Mouse (Mus musculus) stomach, embryonic 14.5 days (tissue): ENCODE results near the gene Bbs9. TPM values are rescaled to one million over a fixed set of nuclear protein-coding genes. Genes with fewer than 3 reads are reported as not detected.

ENCODE experiments used
- ATAC-seq: fragments of 200-750 bp; cut with Nextera tagmentation; 2 replicates; pipeline ENCODE4 v1.8.0; 2017; ENCODE audit warnings: low read depth, moderate TSS enrichment; ENCODE audit not compliant: insufficient number of reproducible peaks, insufficient read depth, low FRiP score
- H3K27ac ChIP-seq: fragments of 300-500 bp; sonication (generic); 2 replicates; pipeline ENCODE4 v1.5.1; 2014; ENCODE audit warnings: mild to moderate bottlenecking, low read length, moderate library complexity, mixed read lengths
- H3K27me3 ChIP-seq: fragments of 300-500 bp; sonication (generic); 2 replicates; pipeline ENCODE4 v1.6.1; 2014; ENCODE audit warnings: low read length, control low read depth, mixed read lengths; ENCODE audit not compliant: control insufficient read depth, insufficient read depth
- H3K36me3 ChIP-seq: fragments of 300-500 bp; sonication (generic); 2 replicates; pipeline ENCODE4 v1.6.1; 2014; ENCODE audit warnings: mild to moderate bottlenecking, control low read depth, low read length, moderate library complexity, mixed read lengths; ENCODE audit not compliant: control insufficient read depth, insufficient read depth
- H3K4me1 ChIP-seq: fragments of 300-500 bp; sonication (generic); 2 replicates; pipeline ENCODE4 v1.6.1; 2014; ENCODE audit warnings: low read length, control low read depth, mixed read lengths; ENCODE audit not compliant: control insufficient read depth, insufficient read depth
- H3K4me2 ChIP-seq: fragments of 300-500 bp; sonication (generic); replicated peaks from 2 replicates; pipeline ENCODE4 v1.6.1; 2014; ENCODE audit warnings: low read depth, low read length, control low read depth
- H3K4me3 ChIP-seq: fragments of 300-500 bp; sonication (generic); 2 replicates; pipeline ENCODE4 v1.5.1; 2014; ENCODE audit warnings: low read depth, low read length, control low read depth
- H3K9ac ChIP-seq: fragments of 300-500 bp; sonication (generic); replicated peaks from 2 replicates; pipeline ENCODE4 v1.6.1; 2014; ENCODE audit warnings: low read depth, mild to moderate bottlenecking, control low read depth, low read length, moderate library complexity, mixed read lengths
- H3K9me3 ChIP-seq: fragments of 300-500 bp; sonication (generic); 2 replicates; pipeline ENCODE4 v1.6.1; 2016; ENCODE audit warnings: low read depth, low read length, control low read depth; ENCODE audit not compliant: control insufficient read depth
- WGBS: fragments of 180-500 bp; shearing (Covaris S2); extraction: QIAGEN DNeasy Blood & Tissue Kit; methylation state at CpG from one replicate; pipeline ENCODE4 v1.1.7; 2014; 5-methylcytosine and 5-hydroxymethylcytosine counted together
- polyA plus RNA-seq: library from polyadenylated mRNA; unstranded; fragments of >200 nt; fragmentation: Nextera tagmentation; extraction: Ambion mirVana; gene quantifications from 2 replicates; pipeline ENCODE4 v1.2.1, GENCODE M21; 2014

Gene Bbs9
- polyA plus RNA-seq, 1 experiment from 2014 or later, result 16.0 TPM

DNA sequence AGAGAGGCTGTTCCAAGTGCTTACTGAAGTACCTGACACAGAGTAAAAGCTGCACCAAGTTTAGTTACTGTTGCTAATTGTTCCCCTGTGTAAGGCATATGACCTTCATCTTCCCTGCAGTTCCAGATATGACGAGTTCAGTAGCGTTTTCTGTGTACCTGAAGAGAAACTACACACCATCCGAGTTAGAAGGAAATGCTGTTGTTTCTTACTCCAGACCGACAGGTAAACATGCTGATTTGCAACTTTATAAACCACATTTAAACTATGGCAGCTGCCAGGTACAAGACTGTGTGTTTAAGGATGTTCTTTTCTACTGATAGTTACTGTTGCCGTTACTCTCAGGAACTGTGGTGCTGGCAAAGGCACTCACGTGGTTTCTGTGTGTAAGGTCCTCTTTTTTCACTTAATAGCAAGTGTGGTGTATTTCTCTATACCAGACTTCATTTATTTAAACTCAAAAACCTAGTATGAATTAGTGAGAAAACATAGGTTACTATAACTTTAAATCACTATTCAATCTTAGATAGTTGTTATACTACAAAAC, 170.4 kb downstream of the Bbs9 start:
- H3K4me3 ChIP-seq, result no peak overlapping the region
- H3K9ac ChIP-seq, result no peak overlapping the region
- H3K4me2 ChIP-seq, result no peak overlapping the region
- H3K27ac ChIP-seq, result no peak overlapping the region
- WGBS, result 81% methylated on average over 6 of the region's 6 CpGs
- no peak for ATAC-seq
- H3K27me3 ChIP-seq, result no peaks in the 10 kb centered on the region
- no peaks in the 10 kb centered on the region for H3K36me3 ChIP-seq
- H3K4me1 ChIP-seq, result no peaks in the 10 kb centered on the region
- H3K9me3 ChIP-seq, result no peaks in the 10 kb centered on the region

DNA sequence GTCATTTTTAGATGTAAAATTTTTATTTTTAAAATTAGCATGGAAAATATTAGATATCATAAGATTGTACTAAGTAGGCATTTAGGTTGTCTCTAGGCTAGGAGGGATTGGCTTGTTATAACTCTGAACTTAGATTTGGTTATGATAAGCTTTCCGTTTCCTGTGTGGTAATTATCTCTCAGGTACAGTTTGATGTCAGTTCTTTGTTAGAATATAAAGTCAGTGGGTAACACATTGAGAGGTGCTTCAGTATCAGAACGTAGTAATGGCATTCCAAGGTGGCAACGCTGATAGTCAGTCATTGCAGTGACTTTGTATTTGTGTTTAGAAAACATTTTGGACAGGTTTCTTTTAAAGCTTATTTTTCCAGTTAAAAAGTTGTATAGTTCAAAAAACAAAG, 170.9 kb downstream of the Bbs9 start:
- Histone ChIP-seq H3K27ac (no peak overlapping the region), H3K36me3 (no peaks in the 10 kb centered on the region), H3K4me2 (no peak overlapping the region), H3K9me3 (no peaks in the 10 kb centered on the region), H3K9ac (no peak overlapping the region), H3K27me3 (no peaks in the 10 kb centered on the region), H3K4me3 (no peak overlapping the region), H3K4me1 (no peaks in the 10 kb centered on the region)
- no peak for ATAC-seq
- 78% methylated on average over 3 of the region's 3 CpGs for WGBS

DNA sequence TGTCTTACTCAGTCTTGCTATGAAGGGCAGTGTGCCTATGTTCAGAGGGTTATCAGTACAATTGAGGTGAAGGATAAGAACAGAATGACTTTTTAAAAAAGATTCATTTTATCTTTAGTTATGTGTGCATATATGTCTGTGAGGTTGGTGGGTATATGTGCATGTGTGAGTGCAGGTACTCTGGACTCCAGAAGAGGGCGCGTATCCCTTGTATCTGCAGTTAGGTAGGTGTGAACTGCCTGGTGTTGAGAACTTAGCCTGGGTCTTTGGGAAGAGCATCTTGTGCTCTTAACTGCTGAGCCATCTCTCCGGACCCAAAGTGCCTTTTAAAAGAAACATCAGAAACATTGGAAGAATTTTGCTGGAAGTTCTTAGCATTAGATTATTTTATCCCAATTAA, 172.6 kb downstream of the Bbs9 start:
- Histone ChIP-seq H3K36me3 (no peaks in the 10 kb centered on the region), H3K4me1 (no peaks in the 10 kb centered on the region), H3K9me3 (no peaks in the 10 kb centered on the region), H3K27ac (no peak overlapping the region), H3K9ac (no peak overlapping the region), H3K4me3 (no peak overlapping the region), H3K4me2 (no peak overlapping the region), H3K27me3 (no peaks in the 10 kb centered on the region)
- no peak for ATAC-seq
- WGBS, result 97% methylated on average over 3 of the region's 3 CpGs

DNA sequence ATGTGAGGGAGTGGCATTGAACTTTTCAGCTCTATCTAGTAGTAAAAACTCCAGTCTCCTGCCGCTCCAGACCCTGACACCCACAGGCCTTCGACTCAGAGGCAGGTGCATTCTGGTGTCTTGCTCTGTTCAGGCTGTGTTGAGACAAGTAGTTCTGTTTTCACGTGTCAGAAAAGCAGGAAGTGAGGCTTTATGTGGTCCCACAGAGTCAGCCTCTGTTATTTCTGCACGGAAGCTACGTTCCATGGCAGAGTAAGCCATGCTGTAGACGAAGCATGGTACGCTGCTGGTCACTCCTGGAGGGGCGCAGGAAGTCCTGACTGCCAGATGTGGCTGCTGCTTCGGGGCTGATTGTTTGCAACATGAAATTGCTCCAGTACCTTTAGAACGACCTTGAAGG, 174.1 kb downstream of the Bbs9 start:
- Histone ChIP-seq H3K4me3 (no peak overlapping the region), H3K9me3 (no peaks in the 10 kb centered on the region), H3K9ac (no peak overlapping the region), H3K27ac (no peak overlapping the region), H3K4me2 (no peak overlapping the region), H3K27me3 (no peaks in the 10 kb centered on the region), H3K4me1 (no peaks in the 10 kb centered on the region), H3K36me3 (no peaks in the 10 kb centered on the region)
- WGBS, result 76% methylated on average over 10 of the region's 10 CpGs
- ATAC-seq, result no peak

DNA sequence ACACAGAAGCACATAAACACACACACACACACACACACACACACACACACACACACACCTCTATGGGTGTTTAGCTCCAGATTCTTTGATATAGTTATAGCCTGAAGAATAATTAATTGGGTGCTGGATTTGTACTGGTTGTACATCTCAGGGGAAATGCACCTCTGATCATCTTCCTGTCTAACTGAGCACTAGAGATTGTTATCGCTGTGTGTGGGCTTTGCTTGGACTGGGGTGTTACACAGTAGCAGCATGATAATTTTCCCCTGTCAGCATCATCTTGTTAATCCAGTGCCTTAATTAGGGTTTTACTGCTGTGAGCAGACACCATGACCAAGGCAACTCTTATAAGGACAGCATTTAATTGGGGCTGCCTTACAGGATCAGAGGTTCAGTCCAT, 175.3 kb downstream of the Bbs9 start:
- H3K4me2 ChIP-seq, result no peak overlapping the region
- no peaks in the 10 kb centered on the region for H3K36me3 ChIP-seq
- no peak overlapping the region for H3K27ac ChIP-seq
- WGBS, result 97% methylated on average over 1 of the region's 1 CpGs
- no peaks in the 10 kb centered on the region for H3K4me1 ChIP-seq
- H3K4me3 ChIP-seq, result no peak overlapping the region
- no peaks in the 10 kb centered on the region for H3K9me3 ChIP-seq
- no peak for ATAC-seq
- no peak overlapping the region for H3K9ac ChIP-seq
- no peaks in the 10 kb centered on the region for H3K27me3 ChIP-seq

DNA sequence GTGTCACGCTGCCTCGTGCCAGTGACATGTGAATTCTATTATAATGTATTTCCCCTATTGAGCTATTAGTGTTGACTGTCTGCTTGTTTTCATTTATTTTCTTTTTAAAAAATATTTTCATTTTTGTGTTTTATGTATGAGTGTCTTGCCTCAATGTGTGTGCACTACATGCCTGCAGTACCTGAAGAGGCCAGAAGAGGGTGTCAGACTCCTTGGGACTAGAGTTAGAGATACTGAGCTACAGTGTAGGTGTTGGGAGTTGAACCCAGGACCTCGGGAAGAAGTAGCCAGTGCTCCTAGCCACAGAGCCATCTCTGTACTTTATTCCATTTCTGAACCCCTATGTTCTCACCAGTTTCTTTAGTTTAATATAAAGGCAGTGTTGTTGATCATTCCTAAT, 176.1 kb downstream of the Bbs9 start:
- Histone ChIP-seq H3K4me3 (no peak overlapping the region), H3K27ac (no peak overlapping the region), H3K4me1 (no peaks in the 10 kb centered on the region), H3K9me3 (no peaks in the 10 kb centered on the region), H3K27me3 (no peaks in the 10 kb centered on the region), H3K9ac (no peak overlapping the region), H3K36me3 (no peaks in the 10 kb centered on the region), H3K4me2 (no peak overlapping the region)
- ATAC-seq, result no peak
- WGBS, result 92% methylated on average over 3 of the region's 3 CpGs

DNA sequence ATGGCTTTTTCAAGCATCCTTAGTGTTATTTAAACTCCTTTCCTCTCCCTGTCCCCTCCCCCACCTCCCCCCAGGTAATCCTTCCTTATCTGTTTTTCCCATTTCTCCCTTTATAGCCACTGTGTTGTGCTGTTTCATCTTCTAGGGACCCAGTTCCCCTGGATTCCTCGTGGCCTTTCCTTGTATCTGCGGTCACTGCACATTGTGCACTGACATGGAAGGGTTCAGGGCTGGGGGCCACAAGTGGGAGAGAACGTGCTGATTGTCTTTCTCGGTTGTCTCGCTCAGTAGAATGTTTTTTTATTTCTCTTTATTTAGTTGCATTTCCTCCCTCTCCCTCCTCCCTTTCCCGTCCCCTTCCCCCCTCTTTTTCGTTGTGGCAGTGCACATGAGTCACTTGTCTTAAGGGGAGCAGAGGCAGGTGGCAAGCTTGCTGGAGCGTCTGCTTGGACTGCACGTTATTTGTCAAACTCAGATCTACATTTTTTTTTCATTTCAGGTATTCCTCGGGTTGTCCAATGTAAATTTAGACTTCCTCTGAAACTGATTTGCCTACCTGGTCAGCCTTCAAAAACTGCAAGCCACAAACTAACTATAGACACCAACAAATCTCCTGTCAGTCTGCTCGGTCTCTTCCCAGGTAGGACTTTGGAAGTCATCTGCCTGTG, 179.3 kb downstream of the Bbs9 start:
- no peaks in the 10 kb centered on the region for H3K36me3 ChIP-seq
- no peaks in the 10 kb centered on the region for H3K4me1 ChIP-seq
- no peak overlapping the region for H3K27ac ChIP-seq
- no peak for ATAC-seq
- H3K9me3 ChIP-seq, result no peaks in the 10 kb centered on the region
- H3K4me2 ChIP-seq, result no peak overlapping the region
- WGBS, result 72% methylated on average over 11 of the region's 11 CpGs
- no peak overlapping the region for H3K4me3 ChIP-seq
- no peak overlapping the region for H3K9ac ChIP-seq
- H3K27me3 ChIP-seq, result no peaks in the 10 kb centered on the region

DNA sequence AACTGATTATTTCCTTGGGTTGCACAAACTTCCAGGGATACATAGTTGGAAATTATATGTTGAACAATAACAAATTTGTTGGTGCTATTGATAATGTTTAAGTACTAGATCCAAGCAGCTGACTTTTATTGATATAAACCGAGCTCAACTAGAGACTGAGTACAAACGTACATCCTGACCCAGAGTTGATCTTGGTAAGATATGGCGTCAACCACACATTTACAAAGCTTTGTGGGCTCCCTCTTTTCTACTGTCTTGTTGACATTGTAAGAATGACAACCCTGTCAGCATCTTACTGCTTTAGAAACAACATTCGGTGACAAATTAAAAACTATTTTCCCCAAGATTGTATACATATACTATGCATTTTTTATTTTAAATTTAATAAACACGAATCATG, 181.7 kb downstream of the Bbs9 start:
- H3K36me3 ChIP-seq, result no peaks in the 10 kb centered on the region
- H3K4me3 ChIP-seq, result no peak overlapping the region
- H3K9me3 ChIP-seq, result no peaks in the 10 kb centered on the region
- H3K4me1 ChIP-seq, result no peaks in the 10 kb centered on the region
- H3K27me3 ChIP-seq, result no peaks in the 10 kb centered on the region
- no peak overlapping the region for H3K4me2 ChIP-seq
- H3K9ac ChIP-seq, result no peak overlapping the region
- H3K27ac ChIP-seq, result no peak overlapping the region
- 79% methylated on average over 5 of the region's 5 CpGs for WGBS
- ATAC-seq, result no peak

DNA sequence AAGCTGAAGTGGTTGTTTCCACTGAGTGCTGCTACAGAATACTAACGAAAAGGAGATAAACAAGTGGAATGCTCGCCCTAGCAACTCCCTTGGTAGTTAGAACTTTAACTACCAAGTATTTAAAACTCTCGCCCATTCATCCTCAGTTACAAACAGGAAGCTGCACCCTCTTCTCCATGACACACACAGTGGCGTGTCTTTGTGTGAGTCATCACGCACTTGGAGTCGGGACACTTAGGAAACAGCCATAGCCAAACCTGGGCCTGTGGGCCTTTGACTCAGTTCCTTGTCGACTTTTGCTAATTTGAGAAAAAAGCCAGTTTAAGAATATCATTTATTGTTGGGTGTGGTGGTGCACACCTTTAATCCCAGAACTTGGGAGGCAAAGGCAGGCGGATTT, 189.6 kb downstream of the Bbs9 start:
- H3K27me3 ChIP-seq, result no peaks in the 10 kb centered on the region
- H3K4me2 ChIP-seq, result no peak overlapping the region
- 88% methylated on average over 8 of the region's 8 CpGs for WGBS
- H3K27ac ChIP-seq, result no peak overlapping the region
- no peaks in the 10 kb centered on the region for H3K4me1 ChIP-seq
- no peaks in the 10 kb centered on the region for H3K9me3 ChIP-seq
- ATAC-seq, result no peak
- no peaks in the 10 kb centered on the region for H3K36me3 ChIP-seq
- no peak overlapping the region for H3K9ac ChIP-seq
- no peak overlapping the region for H3K4me3 ChIP-seq
